In genomic region chr15:102280623-102281022, GRCm38 (mm10) we compare ENCODE assay signal across 8 mouse cellular contexts. TPM values are rescaled to one million over a fixed set of nuclear protein-coding genes. Genes with fewer than 3 reads are reported as not detected.
DNase-seq lines count a peak whose midpoint lies in the region; ATAC-seq and TF ChIP-seq lines count a peak whose summit lies in the region.

No protein-coding gene starts in this region.

- DNase-seq in forebrain, postnatal 0 days: no peak
- peak; percentile 27 for DNase-seq in thymus, postnatal 4 days
- no peak for DNase-seq in thymus, adult 2 months
- DNase-seq in liver, embryonic 13.5 days: no peak
- DNase-seq in urinary bladder, postnatal 10 days (ENCODE audit: low spot score): no peak
- DNase-seq in lung, postnatal 0 days (ENCODE audit: low spot score): no peak
- DNase-seq in left cerebral cortex, adult 18-20 months (ENCODE audit: low spot score in 2 of 2): no peak

- peaks cover 12% of the 10 kb centered on the region for H3K36me3 ChIP-seq in forebrain, embryonic 15.5 days
- peaks cover 21% of the 10 kb centered on the region for H3K36me3 ChIP-seq in forebrain, postnatal 0 days (ENCODE audit: insufficient read depth)
- H3K36me3 ChIP-seq in thymus, adult 2 months (ENCODE audit: control insufficient read depth, insufficient read depth, low read length): 0 out of 2 replicates have a peak, but pooled peaks cover 5% of the 10 kb centered on the region
- H3K36me3 ChIP-seq in liver, embryonic 13.5 days: peaks cover 14% of the 10 kb centered on the region
- H3K36me3 ChIP-seq in lung, postnatal 0 days (ENCODE audit: insufficient read depth, low read length): no peaks in the 10 kb centered on the region

- H3K9ac ChIP-seq in forebrain, embryonic 15.5 days (replicated peaks): no peak overlapping the region
- no peak overlapping the region for H3K9ac ChIP-seq in forebrain, postnatal 0 days
- H3K9ac ChIP-seq in liver, embryonic 13.5 days: peak overlapping the region; percentile 81
- H3K9ac ChIP-seq in lung, postnatal 0 days (replicated peaks; ENCODE audit: low read depth): no peak overlapping the region

- no peak for TF ChIP-seq POLR2A in thymus, adult 2 months (IDR thresholded peaks at IDR 0.05; ENCODE audit: control insufficient read depth, extremely low read depth, insufficient read depth, low read length, poor library complexity)

- peak overlapping the region; percentile 84 for H3K4me3 ChIP-seq in forebrain, embryonic 15.5 days
- no peak overlapping the region for H3K4me3 ChIP-seq in forebrain, postnatal 0 days (ENCODE audit: low read depth, low read length)
- no peak overlapping the region for H3K4me3 ChIP-seq in thymus, adult 2 months (ENCODE audit: control insufficient read depth, insufficient read depth, low read length)
- peak overlapping the region; percentile 85 for H3K4me3 ChIP-seq in liver, embryonic 13.5 days (replicated peaks)
- H3K4me3 ChIP-seq in lung, postnatal 0 days (ENCODE audit: low read depth, low read length): no peak overlapping the region

- WGBS in forebrain, embryonic 15.5 days: 96% methylated on average over 19 of the region's 19 CpGs
- WGBS in forebrain, postnatal 0 days: 95% methylated on average over 19 of the region's 19 CpGs
- WGBS in thymus, adult 2 months: 98% methylated on average over 19 of the region's 19 CpGs
- 87% methylated on average over 19 of the region's 19 CpGs for WGBS in liver, embryonic 13.5 days (ENCODE audit: insufficient replicate concordance)
- WGBS in lung, postnatal 0 days: 95% methylated on average over 19 of the region's 19 CpGs

- no peak for ATAC-seq in forebrain, embryonic 15.5 days (replicated peaks)
- no peak for ATAC-seq in forebrain, postnatal 0 days
- ATAC-seq in liver, embryonic 13.5 days (ENCODE audit: low read depth): no peak
- ATAC-seq in lung, postnatal 0 days: no peak

- peaks cover 16% of the 10 kb centered on the region for H3K4me1 ChIP-seq in forebrain, embryonic 15.5 days
- 0 out of 2 replicates have a peak, but pooled peaks cover 5% of the 10 kb centered on the region for H3K4me1 ChIP-seq in forebrain, postnatal 0 days (ENCODE audit: insufficient read depth)
- H3K4me1 ChIP-seq in thymus, adult 2 months (replicated peaks; ENCODE audit: control insufficient read depth, insufficient read depth, low read length): peaks cover 14% of the 10 kb centered on the region
- peaks cover 59% of the 10 kb centered on the region for H3K4me1 ChIP-seq in liver, embryonic 13.5 days (replicated peaks)
- H3K4me1 ChIP-seq in lung, postnatal 0 days (ENCODE audit: insufficient read depth, low read depth, low read length): peaks cover 8% of the 10 kb centered on the region

- TF ChIP-seq EP300 in lung, postnatal 0 days (IDR thresholded peaks at IDR 0.05): no peak

- no peaks in the 10 kb centered on the region for H3K27me3 ChIP-seq in forebrain, embryonic 15.5 days
- H3K27me3 ChIP-seq in forebrain, postnatal 0 days (ENCODE audit: insufficient read depth, low read length): no peaks in the 10 kb centered on the region
- H3K27me3 ChIP-seq in thymus, adult 2 months (ENCODE audit: control insufficient read depth, insufficient read depth, low read length): no peaks in the 10 kb centered on the region
- H3K27me3 ChIP-seq in liver, embryonic 13.5 days: no peaks in the 10 kb centered on the region
- H3K27me3 ChIP-seq in lung, postnatal 0 days (replicated peaks; ENCODE audit: insufficient read depth, low read length): no peaks in the 10 kb centered on the region

- H3K9me3 ChIP-seq in forebrain, embryonic 15.5 days: no peaks in the 10 kb centered on the region
- no peaks in the 10 kb centered on the region for H3K9me3 ChIP-seq in forebrain, postnatal 0 days (ENCODE audit: low read length)
- no peaks in the 10 kb centered on the region for H3K9me3 ChIP-seq in liver, embryonic 13.5 days (replicated peaks)
- no peaks in the 10 kb centered on the region for H3K9me3 ChIP-seq in lung, postnatal 0 days (ENCODE audit: low read length)

- TF ChIP-seq CTCF in forebrain, postnatal 0 days (IDR thresholded peaks at IDR 0.05; ENCODE audit: low read depth): no peak
- no peak for TF ChIP-seq CTCF in thymus, adult 2 months (IDR thresholded peaks at IDR 0.05; ENCODE audit: borderline replicate concordance, control insufficient read depth, extremely low read depth, insufficient read depth, low read length, poor library complexity)
- TF ChIP-seq CTCF in lung, postnatal 0 days (IDR thresholded peaks at IDR 0.05): no peak

- peak overlapping the region; percentile 79; the same call in 1 of the 2 replicates for H3K4me2 ChIP-seq in forebrain, embryonic 15.5 days (replicated peaks)
- no peak overlapping the region for H3K4me2 ChIP-seq in forebrain, postnatal 0 days (ENCODE audit: low read depth)
- H3K4me2 ChIP-seq in liver, embryonic 13.5 days: peak overlapping the region; percentile 93
- H3K4me2 ChIP-seq in lung, postnatal 0 days (replicated peaks; ENCODE audit: low read depth, low read length): no peak overlapping the region

- H3K27ac ChIP-seq in forebrain, embryonic 15.5 days (replicated peaks): no peak overlapping the region
- no peak overlapping the region for H3K27ac ChIP-seq in forebrain, postnatal 0 days (ENCODE audit: low read depth, low read length)
- H3K27ac ChIP-seq in thymus, adult 2 months (ENCODE audit: control insufficient read depth, insufficient read depth, low read length): no peak overlapping the region
- H3K27ac ChIP-seq in liver, embryonic 13.5 days: no peak overlapping the region; the same call in 1 of the 2 replicates
- no peak overlapping the region for H3K27ac ChIP-seq in lung, postnatal 0 days (ENCODE audit: low read length)

RNA-seq across cellular contexts. Expression of gene Mfsd5, which starts 1.4 kb away (rescaled TPM):
- polyA plus RNA-seq in forebrain, embryonic 15.5 days (2015; fragmentation: Nextera tagmentation; extraction: Ambion mirVana): 50.1 and 51.5 TPM in 2 replicates
- 33.2 and 39.3 TPM in 2 replicates for total RNA-seq in forebrain, postnatal 0 days (2014; rRNA removed)
- polyA plus RNA-seq in forebrain, postnatal 0 days (2015; fragmentation: Nextera tagmentation; extraction: Ambion mirVana): 63.0 and 63.7 TPM in 2 replicates
- 87.9 and 92.5 TPM in 2 replicates for polyA plus RNA-seq in thymus, adult 2 months (2012; rRNA removed)
- 29.0 and 33.7 TPM in 2 replicates for polyA plus RNA-seq in liver, embryonic 13.5 days (2015; fragmentation: Nextera tagmentation; extraction: Ambion mirVana)
- polyA plus RNA-seq in lung, postnatal 0 days (2015; fragmentation: Nextera tagmentation; extraction: Ambion mirVana): 70.4 and 72.7 TPM in 2 replicates
- total RNA-seq in left cerebral cortex, adult 18-20 months (2021): 10 to 100 TPM; 42.8 to 44.5 TPM

RNA-seq across cellular contexts. Expression of gene Gm9918, which starts 10.3 kb away (rescaled TPM):
- not detected in 2 replicates for polyA plus RNA-seq in forebrain, embryonic 15.5 days (2015; fragmentation: Nextera tagmentation; extraction: Ambion mirVana)
- 0.15 TPM in 1 of 2 replicates, not detected in the other for total RNA-seq in forebrain, postnatal 0 days (2014; rRNA removed)
- polyA plus RNA-seq in forebrain, postnatal 0 days (2015; fragmentation: Nextera tagmentation; extraction: Ambion mirVana): not detected in 2 replicates
- polyA plus RNA-seq in thymus, adult 2 months (2012; rRNA removed): 0.30 and 0.31 TPM in 2 replicates
- polyA plus RNA-seq in liver, embryonic 13.5 days (2015; fragmentation: Nextera tagmentation; extraction: Ambion mirVana): not detected in 2 replicates
- 0.13 and 0.36 TPM in 2 replicates for polyA plus RNA-seq in lung, postnatal 0 days (2015; fragmentation: Nextera tagmentation; extraction: Ambion mirVana)
- not detected for total RNA-seq in left cerebral cortex, adult 18-20 months (2021)

RNA-seq across cellular contexts. Expression of gene Espl1, which starts 15.4 kb away (rescaled TPM):
- polyA plus RNA-seq in forebrain, embryonic 15.5 days (2015; fragmentation: Nextera tagmentation; extraction: Ambion mirVana): 10.2 and 15.2 TPM in 2 replicates
- 2.7 and 9.6 TPM in 2 replicates for total RNA-seq in forebrain, postnatal 0 days (2014; rRNA removed)
- polyA plus RNA-seq in forebrain, postnatal 0 days (2015; fragmentation: Nextera tagmentation; extraction: Ambion mirVana): 1.5 and 2.3 TPM in 2 replicates
- polyA plus RNA-seq in thymus, adult 2 months (2012; rRNA removed): 51.5 and 55.6 TPM in 2 replicates
- polyA plus RNA-seq in liver, embryonic 13.5 days (2015; fragmentation: Nextera tagmentation; extraction: Ambion mirVana): 23.3 and 26.3 TPM in 2 replicates
- polyA plus RNA-seq in lung, postnatal 0 days (2015; fragmentation: Nextera tagmentation; extraction: Ambion mirVana): 0.99 and 1.4 TPM in 2 replicates
- 1 to 10 TPM in 1 of 2 experiments, under 1 TPM in 1; 0.77 to 1.4 TPM for total RNA-seq in left cerebral cortex, adult 18-20 months (2021)

RNA-seq across cellular contexts. Expression of gene Rarg, which starts 23.3 kb away (rescaled TPM):
- 5.9 and 6.2 TPM in 2 replicates for polyA plus RNA-seq in forebrain, embryonic 15.5 days (2015; fragmentation: Nextera tagmentation; extraction: Ambion mirVana)
- total RNA-seq in forebrain, postnatal 0 days (2014; rRNA removed): 6.5 and 12.3 TPM in 2 replicates
- 4.5 and 4.6 TPM in 2 replicates for polyA plus RNA-seq in forebrain, postnatal 0 days (2015; fragmentation: Nextera tagmentation; extraction: Ambion mirVana)
- polyA plus RNA-seq in thymus, adult 2 months (2012; rRNA removed): 18.9 and 23.7 TPM in 2 replicates
- polyA plus RNA-seq in liver, embryonic 13.5 days (2015; fragmentation: Nextera tagmentation; extraction: Ambion mirVana): 2.5 and 3.0 TPM in 2 replicates
- 35.8 and 40.2 TPM in 2 replicates for polyA plus RNA-seq in lung, postnatal 0 days (2015; fragmentation: Nextera tagmentation; extraction: Ambion mirVana)
- 10 to 100 TPM; 12.8 to 15.7 TPM for total RNA-seq in left cerebral cortex, adult 18-20 months (2021)

RNA-seq across cellular contexts. Expression of gene Pfdn5, which starts 45.3 kb away (rescaled TPM):
- polyA plus RNA-seq in forebrain, embryonic 15.5 days (2015; fragmentation: Nextera tagmentation; extraction: Ambion mirVana): 467 and 474 TPM in 2 replicates
- total RNA-seq in forebrain, postnatal 0 days (2014; rRNA removed): 177 and 262 TPM in 2 replicates
- 518 and 621 TPM in 2 replicates for polyA plus RNA-seq in forebrain, postnatal 0 days (2015; fragmentation: Nextera tagmentation; extraction: Ambion mirVana)
- polyA plus RNA-seq in thymus, adult 2 months (2012; rRNA removed): 76.0 and 93.2 TPM in 2 replicates
- 133 and 151 TPM in 2 replicates for polyA plus RNA-seq in liver, embryonic 13.5 days (2015; fragmentation: Nextera tagmentation; extraction: Ambion mirVana)
- 457 and 467 TPM in 2 replicates for polyA plus RNA-seq in lung, postnatal 0 days (2015; fragmentation: Nextera tagmentation; extraction: Ambion mirVana)
- 100 to 1,000 TPM; 467 to 479 TPM for total RNA-seq in left cerebral cortex, adult 18-20 months (2021)

Comparison
In these comparisons a context has a peak if more than half of its experiments do, and no peak if none do; other contexts are left out.
1. H3K4me2 ChIP-seq: peak in forebrain, embryonic 15.5 days (single experiment) and liver, embryonic 13.5 days (single experiment); none in forebrain, postnatal 0 days (single experiment) and lung, postnatal 0 days (single experiment).
2. H3K4me3 ChIP-seq: peak in forebrain, embryonic 15.5 days (single experiment) and liver, embryonic 13.5 days (single experiment); none in forebrain, postnatal 0 days (single experiment), thymus, adult 2 months (single experiment) and lung, postnatal 0 days (single experiment).